Mouse (Mus musculus) cerebellum, adult 2 months (tissue): ENCODE data around the gene 2510009E07Rik.

Experiments
- CTCF ChIP-seq: fragments of 200-500 bp; IDR thresholded peaks from 2 replicates; pipeline ENCODE4 v1.5.1; 2011; ENCODE audit warnings: low read depth, mild to moderate bottlenecking, control low read depth, low read length, moderate library complexity, borderline replicate concordance; ENCODE audit not compliant: insufficient read depth
- POLR2A ChIP-seq: fragments of 200-500 bp; IDR thresholded peaks from 2 replicates; pipeline ENCODE4 v1.6.1; 2011; ENCODE audit warnings: low read length, control low read depth, borderline replicate concordance; ENCODE audit not compliant: insufficient read depth

- no peak for TF ChIP-seq CTCF
- no peak for TF ChIP-seq POLR2A
Measured at GRCm38 (mm10) chr16:21710321-21710720, 15.9 kb upstream of the 2510009E07Rik start.
